Comparison of ENCODE assay signal across 8 mouse cellular contexts in genomic region chr8:84201545-84202245, GRCm38 (mm10). TPM values are rescaled to one million over a fixed set of nuclear protein-coding genes. Genes with fewer than 3 reads are reported as not detected.
DNase-seq lines count a peak whose midpoint lies in the region; ATAC-seq and TF ChIP-seq lines count a peak whose summit lies in the region.

No protein-coding gene starts in this region.

- H3K4me3 ChIP-seq in thymus, adult 2 months (ENCODE audit: control insufficient read depth, insufficient read depth, low read length): peak overlapping the region; percentile 65
- peak overlapping the region; percentile 76 for H3K4me3 ChIP-seq in embryonic facial prominence, embryonic 13.5 days
- H3K4me3 ChIP-seq in heart, embryonic 14.5 days (ENCODE audit: control insufficient read depth in 1 of 2, insufficient read depth in 1 of 2, low read depth in 1 of 2, low read length in 2 of 2): peak overlapping the region; percentile 64 to 83
- peak overlapping the region; percentile 75 for H3K4me3 ChIP-seq in kidney, embryonic 16.5 days (ENCODE audit: low read length)
- H3K4me3 ChIP-seq in stomach, embryonic 16.5 days (replicated peaks; ENCODE audit: low read length): peak overlapping the region; percentile 90

- no peak for DNase-seq in thymus, adult 2 months
- DNase-seq in thymus, postnatal 10 days (ENCODE audit: low spot score in 2 of 2): no peak
- DNase-seq in lung, postnatal 14 days: peak; percentile 78
- no peak for DNase-seq in cerebellum, postnatal 25 days

- WGBS in thymus, adult 2 months: 27% methylated on average over 15 of the region's 15 CpGs
- 44% methylated on average over 15 of the region's 15 CpGs for WGBS in embryonic facial prominence, embryonic 13.5 days
- 29% methylated on average over 15 of the region's 15 CpGs for WGBS in heart, embryonic 14.5 days
- 46% methylated on average over 15 of the region's 15 CpGs for WGBS in kidney, embryonic 16.5 days
- WGBS in stomach, embryonic 16.5 days: 38% methylated on average over 15 of the region's 15 CpGs

- H3K36me3 ChIP-seq in thymus, adult 2 months (ENCODE audit: control insufficient read depth, insufficient read depth, low read length): no peaks in the 10 kb centered on the region
- peaks cover 22% of the 10 kb centered on the region for H3K36me3 ChIP-seq in embryonic facial prominence, embryonic 13.5 days
- peaks cover 28% of the 10 kb centered on the region for H3K36me3 ChIP-seq in heart, embryonic 14.5 days (ENCODE audit: control insufficient read depth, insufficient read depth, low read length)
- H3K36me3 ChIP-seq in kidney, embryonic 16.5 days (ENCODE audit: insufficient read depth, low read length): peaks cover 4% of the 10 kb centered on the region; the same call in 1 of the 2 replicates
- H3K36me3 ChIP-seq in stomach, embryonic 16.5 days (ENCODE audit: control insufficient read depth, insufficient read depth, low read length): peaks cover 2% of the 10 kb centered on the region; the same call in 1 of the 2 replicates

- H3K4me2 ChIP-seq in embryonic facial prominence, embryonic 13.5 days: peak overlapping the region; percentile 94
- peak overlapping the region; percentile 91 for H3K4me2 ChIP-seq in heart, embryonic 14.5 days (ENCODE audit: low read length)
- peak overlapping the region; percentile 78 for H3K4me2 ChIP-seq in kidney, embryonic 16.5 days (replicated peaks; ENCODE audit: low read depth, low read length)
- H3K4me2 ChIP-seq in stomach, embryonic 16.5 days (ENCODE audit: low read depth, low read length): peak overlapping the region; percentile 94

- H3K27me3 ChIP-seq in thymus, adult 2 months (ENCODE audit: control insufficient read depth, insufficient read depth, low read length): no peaks in the 10 kb centered on the region
- H3K27me3 ChIP-seq in embryonic facial prominence, embryonic 13.5 days: no peaks in the 10 kb centered on the region
- no peaks in the 10 kb centered on the region for H3K27me3 ChIP-seq in heart, embryonic 14.5 days (ENCODE audit: control insufficient read depth, insufficient read depth, low read length)
- H3K27me3 ChIP-seq in kidney, embryonic 16.5 days (ENCODE audit: insufficient read depth, low read length): no peaks in the 10 kb centered on the region
- no peaks in the 10 kb centered on the region for H3K27me3 ChIP-seq in stomach, embryonic 16.5 days (ENCODE audit: control insufficient read depth, insufficient read depth, low read length)

- peak overlapping the region; percentile 95 for H3K9ac ChIP-seq in embryonic facial prominence, embryonic 13.5 days
- H3K9ac ChIP-seq in heart, embryonic 14.5 days (ENCODE audit: low read length): peak overlapping the region; percentile 95
- peak overlapping the region; percentile 92 for H3K9ac ChIP-seq in kidney, embryonic 16.5 days (replicated peaks; ENCODE audit: low read length)
- peak overlapping the region; percentile 85 for H3K9ac ChIP-seq in stomach, embryonic 16.5 days (ENCODE audit: low read length)

- H3K9me3 ChIP-seq in embryonic facial prominence, embryonic 13.5 days: no peaks in the 10 kb centered on the region
- no peaks in the 10 kb centered on the region for H3K9me3 ChIP-seq in heart, embryonic 14.5 days (ENCODE audit: control insufficient read depth, low read length)
- no peaks in the 10 kb centered on the region for H3K9me3 ChIP-seq in kidney, embryonic 16.5 days (ENCODE audit: low read length)
- no peaks in the 10 kb centered on the region for H3K9me3 ChIP-seq in stomach, embryonic 16.5 days (replicated peaks; ENCODE audit: control insufficient read depth, low read length)

- no peak for TF ChIP-seq POLR2A in thymus, adult 2 months (IDR thresholded peaks at IDR 0.05; ENCODE audit: control insufficient read depth, extremely low read depth, insufficient read depth, low read length, poor library complexity)

- peak overlapping the region; percentile 42 for H3K27ac ChIP-seq in thymus, adult 2 months (ENCODE audit: control insufficient read depth, insufficient read depth, low read length)
- peak overlapping the region; percentile 99 for H3K27ac ChIP-seq in embryonic facial prominence, embryonic 13.5 days
- H3K27ac ChIP-seq in heart, embryonic 14.5 days (replicated peaks in 1 of 2; ENCODE audit: control insufficient read depth in 1 of 2, insufficient read depth in 1 of 2, low read depth in 2 of 2, low read length in 2 of 2): peak overlapping the region; percentile 98 to 99
- H3K27ac ChIP-seq in kidney, embryonic 16.5 days (ENCODE audit: low read length): peak overlapping the region; percentile 99
- H3K27ac ChIP-seq in stomach, embryonic 16.5 days (ENCODE audit: low read length): peak overlapping the region; percentile 98

- peaks cover 63% of the 10 kb centered on the region for H3K4me1 ChIP-seq in thymus, adult 2 months (replicated peaks; ENCODE audit: control insufficient read depth, insufficient read depth, low read length)
- peaks cover 71% of the 10 kb centered on the region for H3K4me1 ChIP-seq in embryonic facial prominence, embryonic 13.5 days
- peaks cover 41 to 55% of the 10 kb centered on the region in 2 experiments for H3K4me1 ChIP-seq in heart, embryonic 14.5 days (ENCODE audit: control insufficient read depth in 2 of 2, insufficient read depth in 2 of 2, low read length in 2 of 2)
- peaks cover 63% of the 10 kb centered on the region for H3K4me1 ChIP-seq in kidney, embryonic 16.5 days (ENCODE audit: insufficient read depth, low read length)
- peaks cover 60% of the 10 kb centered on the region for H3K4me1 ChIP-seq in stomach, embryonic 16.5 days (ENCODE audit: control insufficient read depth, insufficient read depth, low read length)

- TF ChIP-seq CTCF in thymus, adult 2 months (IDR thresholded peaks at IDR 0.05; ENCODE audit: borderline replicate concordance, control insufficient read depth, extremely low read depth, insufficient read depth, low read length, poor library complexity): no peak

- ATAC-seq in embryonic facial prominence, embryonic 13.5 days (ENCODE audit: insufficient number of reproducible peaks, insufficient read depth, low FRiP score, low TSS enrichment, low read depth): no peak
- peak; percentile 5; the same call in 1 of the 2 replicates for ATAC-seq in heart, embryonic 14.5 days (ENCODE audit: insufficient number of reproducible peaks, insufficient read depth, low FRiP score, low read depth)
- ATAC-seq in kidney, embryonic 16.5 days (ENCODE audit: low FRiP score, low TSS enrichment): no peak
- ATAC-seq in stomach, embryonic 16.5 days (ENCODE audit: insufficient read depth, low FRiP score): no peak; the same call in 1 of the 2 replicates

RNA-seq across cellular contexts. Expression of gene Nanos3, which starts 16.7 kb away (rescaled TPM):
- polyA plus RNA-seq in thymus, adult 2 months (2012; rRNA removed): 5.5 and 8.5 TPM in 2 replicates
- 2.9 and 5.2 TPM in 2 replicates for polyA plus RNA-seq in embryonic facial prominence, embryonic 13.5 days (2015; fragmentation: Nextera tagmentation; extraction: Ambion mirVana)
- 2.4 and 3.8 TPM in 2 replicates for polyA plus RNA-seq in heart, embryonic 14.5 days (2014; fragmentation: Nextera tagmentation; extraction: Ambion mirVana)
- polyA plus RNA-seq in kidney, embryonic 16.5 days (2015; fragmentation: Nextera tagmentation; extraction: Ambion mirVana): 2.6 and 3.1 TPM in 2 replicates
- 1.3 TPM in 1 of 2 replicates, not detected in the other for polyA plus RNA-seq in stomach, embryonic 16.5 days (2015; fragmentation: Nextera tagmentation; extraction: Ambion mirVana)

RNA-seq across cellular contexts. Expression of gene Zswim4, which starts 35.2 kb away (rescaled TPM):
- 53.0 and 59.0 TPM in 2 replicates for polyA plus RNA-seq in thymus, adult 2 months (2012; rRNA removed)
- 19.6 and 22.6 TPM in 2 replicates for polyA plus RNA-seq in embryonic facial prominence, embryonic 13.5 days (2015; fragmentation: Nextera tagmentation; extraction: Ambion mirVana)
- polyA plus RNA-seq in heart, embryonic 14.5 days (2014; fragmentation: Nextera tagmentation; extraction: Ambion mirVana): 6.7 and 7.3 TPM in 2 replicates
- polyA plus RNA-seq in kidney, embryonic 16.5 days (2015; fragmentation: Nextera tagmentation; extraction: Ambion mirVana): 18.3 and 18.5 TPM in 2 replicates
- polyA plus RNA-seq in stomach, embryonic 16.5 days (2015; fragmentation: Nextera tagmentation; extraction: Ambion mirVana): 9.7 and 10.5 TPM in 2 replicates

RNA-seq across cellular contexts. Expression of gene D8Ertd738e, which starts 47.8 kb away (rescaled TPM):
- 159 and 193 TPM in 2 replicates for polyA plus RNA-seq in thymus, adult 2 months (2012; rRNA removed)
- 318 and 344 TPM in 2 replicates for polyA plus RNA-seq in embryonic facial prominence, embryonic 13.5 days (2015; fragmentation: Nextera tagmentation; extraction: Ambion mirVana)
- 359 and 400 TPM in 2 replicates for polyA plus RNA-seq in heart, embryonic 14.5 days (2014; fragmentation: Nextera tagmentation; extraction: Ambion mirVana)
- 321 and 330 TPM in 2 replicates for polyA plus RNA-seq in kidney, embryonic 16.5 days (2015; fragmentation: Nextera tagmentation; extraction: Ambion mirVana)
- polyA plus RNA-seq in stomach, embryonic 16.5 days (2015; fragmentation: Nextera tagmentation; extraction: Ambion mirVana): 271 and 289 TPM in 2 replicates

RNA-seq across cellular contexts. Expression of gene 4930432K21Rik, which starts 53.9 kb away (rescaled TPM):
- 1.9 and 2.4 TPM in 2 replicates for polyA plus RNA-seq in thymus, adult 2 months (2012; rRNA removed)
- 1.4 and 1.8 TPM in 2 replicates for polyA plus RNA-seq in embryonic facial prominence, embryonic 13.5 days (2015; fragmentation: Nextera tagmentation; extraction: Ambion mirVana)
- polyA plus RNA-seq in heart, embryonic 14.5 days (2014; fragmentation: Nextera tagmentation; extraction: Ambion mirVana): 0.43 and 0.63 TPM in 2 replicates
- polyA plus RNA-seq in kidney, embryonic 16.5 days (2015; fragmentation: Nextera tagmentation; extraction: Ambion mirVana): 1.7 and 1.9 TPM in 2 replicates
- polyA plus RNA-seq in stomach, embryonic 16.5 days (2015; fragmentation: Nextera tagmentation; extraction: Ambion mirVana): 1.0 and 1.1 TPM in 2 replicates

RNA-seq across cellular contexts. Expression of gene Cc2d1a, which starts 54.0 kb away (rescaled TPM):
- 49.8 and 54.6 TPM in 2 replicates for polyA plus RNA-seq in thymus, adult 2 months (2012; rRNA removed)
- polyA plus RNA-seq in embryonic facial prominence, embryonic 13.5 days (2015; fragmentation: Nextera tagmentation; extraction: Ambion mirVana): 28.2 and 30.7 TPM in 2 replicates
- 9.3 and 11.8 TPM in 2 replicates for polyA plus RNA-seq in heart, embryonic 14.5 days (2014; fragmentation: Nextera tagmentation; extraction: Ambion mirVana)
- polyA plus RNA-seq in kidney, embryonic 16.5 days (2015; fragmentation: Nextera tagmentation; extraction: Ambion mirVana): 29.0 and 31.1 TPM in 2 replicates
- polyA plus RNA-seq in stomach, embryonic 16.5 days (2015; fragmentation: Nextera tagmentation; extraction: Ambion mirVana): 25.5 and 25.7 TPM in 2 replicates

Comparison
In these comparisons a context has a peak if more than half of its experiments do, and no peak if none do; other contexts are left out.
1. H3K27ac ChIP-seq: peak in every context shown above with its lines; median percentile 99 in embryonic facial prominence, embryonic 13.5 days; 99 in kidney, embryonic 16.5 days; 98 in heart, embryonic 14.5 days; 98 in stomach, embryonic 16.5 days; 42 in thymus, adult 2 months.